Mouse (Mus musculus): ENCODE measurements around the gene Chd5.

Gene Chd5

DNA sequence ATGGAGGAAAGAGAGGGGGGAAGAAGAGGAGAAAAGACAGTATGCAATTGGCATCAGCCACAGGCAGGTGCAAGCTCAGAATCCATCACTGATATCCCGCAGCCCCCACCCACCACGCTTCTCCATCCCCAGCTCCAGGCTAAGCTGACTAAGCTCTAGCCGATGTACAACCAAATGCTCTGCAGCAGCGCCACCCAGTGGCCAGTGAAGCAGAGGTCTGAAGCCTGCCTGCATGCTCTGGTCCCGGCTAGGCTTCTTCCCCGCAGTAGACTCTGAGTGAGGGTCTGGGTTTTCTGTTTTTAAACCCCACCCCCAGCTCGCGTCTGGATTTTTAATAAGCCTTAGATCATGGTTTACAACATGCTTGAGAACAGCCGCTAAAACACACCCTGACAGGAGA is 96.4 kb downstream of the Chd5 start:
- DNase-seq (ENCODE audit: inconsistent ontology term) = peak; percentile 82

DNA sequence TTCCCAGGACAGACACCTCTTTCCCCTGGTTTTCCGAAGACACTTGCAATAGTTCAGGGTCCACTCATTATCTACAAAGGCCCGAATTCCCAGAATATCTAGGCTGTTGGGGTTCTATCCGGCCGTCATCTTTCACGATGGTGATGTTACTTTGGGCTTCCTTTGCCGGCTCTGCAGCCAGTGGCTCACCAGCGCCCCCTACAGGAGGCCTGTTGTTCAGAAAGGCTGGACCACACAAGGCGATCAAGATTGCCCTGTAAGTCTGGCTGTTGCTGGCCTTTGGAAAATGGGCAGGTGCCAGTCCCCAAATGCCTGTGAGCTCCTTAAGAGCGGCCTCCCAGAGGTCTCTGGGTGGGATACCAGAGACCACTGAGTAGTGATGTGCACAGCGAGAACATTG is 96.8 kb downstream of the Chd5 start:
- peak; percentile 66 for DNase-seq (ENCODE audit: inconsistent ontology term)

Data from Muller cell, postnatal 12 days (primary cell).